Mouse (Mus musculus): ENCODE data around the gene Ppm1m. TPM values are rescaled to one million over a fixed set of nuclear protein-coding genes. Genes with fewer than 3 reads are reported as not detected.

Gene Ppm1m
- total and polyA plus RNA-seq, 2 experiments from 2014 or later = 17.7 to 20.6 TPM

GRCm38 (mm10) chr9:106230051-106230733 lies 30.6 kb upstream of the Ppm1m start:
- no peak overlapping the region for H3K4me2 ChIP-seq (ENCODE audit: low read depth)

GRCm38 (mm10) chr9:106227790-106228429 lies 28.4 kb upstream of the Ppm1m start:
- Histone ChIP-seq H3K4me3 (ENCODE audit: low read depth, low read length) (no peak overlapping the region), H3K27ac (ENCODE audit: low read depth, low read length) (no peak overlapping the region), H3K4me2 (ENCODE audit: low read depth) (no peak overlapping the region), H3K9ac (no peak overlapping the region), H3K9me3 (ENCODE audit: low read length) (no peaks in the 10 kb centered on the region), H3K4me1 (ENCODE audit: insufficient read depth) (peaks cover 3% of the 10 kb centered on the region; the same call in 1 of the 2 replicates), H3K27me3 (ENCODE audit: insufficient read depth, low read length) (no peaks in the 10 kb centered on the region), H3K36me3 (ENCODE audit: insufficient read depth) (0 out of 2 replicates have a peak, but pooled peaks cover 6% of the 10 kb centered on the region)
- no peak for TF ChIP-seq CTCF (IDR thresholded peaks at IDR 0.05; ENCODE audit: low read depth)
- ATAC-seq (no peak), DNase-seq (no peak)
- WGBS = 61% methylated on average over 8 of the region's 8 CpGs

More at GRCm38 (mm10) chr9:106230051-106230733, 30.6 kb upstream of the Ppm1m start:
- Histone ChIP-seq H3K9ac (no peak overlapping the region), H3K9me3 (ENCODE audit: low read length) (no peaks in the 10 kb centered on the region), H3K4me1 (ENCODE audit: insufficient read depth) (peaks cover 3% of the 10 kb centered on the region; the same call in 1 of the 2 replicates), H3K4me3 (ENCODE audit: low read depth, low read length) (no peak overlapping the region), H3K36me3 (ENCODE audit: insufficient read depth) (peaks cover 29% of the 10 kb centered on the region), H3K27me3 (ENCODE audit: insufficient read depth, low read length) (no peaks in the 10 kb centered on the region), H3K27ac (ENCODE audit: low read depth, low read length) (no peak overlapping the region)
- ATAC-seq (no peak), DNase-seq (no peak)
- WGBS = 82% methylated on average over 9 of the region's 9 CpGs
- no peak for TF ChIP-seq CTCF (IDR thresholded peaks at IDR 0.05; ENCODE audit: low read depth)

DNA sequence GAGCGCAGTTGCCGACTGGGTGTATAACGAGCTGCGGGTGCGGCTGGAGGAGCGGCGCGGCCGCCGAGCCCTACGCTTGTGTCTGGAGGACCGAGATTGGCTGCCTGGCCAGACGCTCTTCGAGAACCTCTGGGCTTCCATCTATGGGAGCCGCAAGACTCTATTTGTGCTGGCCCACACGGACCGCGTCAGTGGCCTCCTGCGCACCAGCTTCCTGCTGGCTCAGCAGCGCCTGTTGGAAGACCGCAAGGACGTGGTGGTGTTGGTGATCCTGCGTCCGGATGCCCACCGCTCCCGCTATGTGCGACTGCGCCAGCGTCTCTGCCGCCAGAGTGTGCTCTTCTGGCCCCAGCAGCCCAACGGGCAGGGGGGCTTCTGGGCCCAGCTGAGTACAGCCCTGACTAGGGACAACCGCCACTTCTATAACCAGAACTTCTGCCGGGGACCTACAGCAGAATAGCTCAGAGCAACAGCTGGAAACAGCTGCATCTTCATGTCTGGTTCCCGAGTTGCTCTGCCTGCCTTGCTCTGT lies 26.7 kb upstream of the Ppm1m start:
- ATAC-seq (peak; percentile 86), DNase-seq (peak; percentile 60)
- peak; percentile 57 for TF ChIP-seq CTCF (IDR thresholded peaks at IDR 0.05; ENCODE audit: low read depth)
- Histone ChIP-seq H3K9ac (peak overlapping the region; percentile 26), H3K4me2 (ENCODE audit: low read depth) (peak overlapping the region; percentile 55), H3K9me3 (ENCODE audit: low read length) (no peaks in the 10 kb centered on the region), H3K36me3 (ENCODE audit: insufficient read depth) (no peaks in the 10 kb centered on the region), H3K27me3 (ENCODE audit: insufficient read depth, low read length) (no peaks in the 10 kb centered on the region), H3K4me3 (ENCODE audit: low read depth, low read length) (peak overlapping the region; percentile 31), H3K4me1 (ENCODE audit: insufficient read depth) (peaks cover 3% of the 10 kb centered on the region; the same call in 1 of the 2 replicates), H3K27ac (ENCODE audit: low read depth, low read length) (no peak overlapping the region)
- 7% methylated on average over 34 of the region's 34 CpGs for WGBS

GRCm38 (mm10) chr9:106225469-106226150 lies 26.1 kb upstream of the Ppm1m start:
- H3K27ac ChIP-seq (ENCODE audit: low read depth, low read length) = no peak overlapping the region
- ATAC-seq (no peak), DNase-seq (no peak)
- H3K36me3 ChIP-seq (ENCODE audit: insufficient read depth) = no peaks in the 10 kb centered on the region
- peak overlapping the region; percentile 26 for H3K9ac ChIP-seq
- 64% methylated on average over 24 of the region's 24 CpGs for WGBS
- H3K4me1 ChIP-seq (ENCODE audit: insufficient read depth) = peaks cover 3% of the 10 kb centered on the region; the same call in 1 of the 2 replicates
- no peak for TF ChIP-seq CTCF (IDR thresholded peaks at IDR 0.05; ENCODE audit: low read depth)
- peak overlapping the region; percentile 55 for H3K4me2 ChIP-seq (ENCODE audit: low read depth)
- no peaks in the 10 kb centered on the region for H3K9me3 ChIP-seq (ENCODE audit: low read length)
- H3K4me3 ChIP-seq (ENCODE audit: low read depth, low read length) = peak overlapping the region; percentile 31
- no peaks in the 10 kb centered on the region for H3K27me3 ChIP-seq (ENCODE audit: insufficient read depth, low read length)

DNA sequence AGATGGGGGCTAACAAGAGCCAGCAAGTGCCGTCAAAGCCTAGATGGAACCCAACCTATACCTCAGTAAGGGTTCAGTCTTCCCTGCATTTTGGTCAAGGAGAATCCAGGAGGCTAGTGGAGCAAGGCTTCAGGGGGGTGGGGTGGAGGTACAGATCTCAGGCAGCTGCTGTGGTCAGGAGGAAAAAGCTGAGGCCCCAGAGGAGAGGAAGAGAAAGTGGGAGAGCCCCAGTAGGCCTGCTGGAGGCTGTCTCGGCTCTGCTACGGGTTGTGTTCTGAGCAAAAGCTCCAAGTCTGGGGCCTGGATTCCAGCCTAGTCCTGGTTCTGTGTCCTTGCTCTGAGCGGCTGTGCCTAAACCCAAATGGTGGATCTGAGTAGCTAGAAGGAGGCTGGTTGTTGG lies 23.4 kb upstream of the Ppm1m start:
- Histone ChIP-seq H3K9me3 (ENCODE audit: low read length) (no peaks in the 10 kb centered on the region), H3K27ac (ENCODE audit: low read depth, low read length) (no peak overlapping the region), H3K36me3 (ENCODE audit: insufficient read depth) (no peaks in the 10 kb centered on the region), H3K9ac (no peak overlapping the region), H3K4me2 (ENCODE audit: low read depth) (no peak overlapping the region), H3K4me1 (ENCODE audit: insufficient read depth) (peaks cover 3% of the 10 kb centered on the region; the same call in 1 of the 2 replicates), H3K4me3 (ENCODE audit: low read depth, low read length) (no peak overlapping the region), H3K27me3 (ENCODE audit: insufficient read depth, low read length) (no peaks in the 10 kb centered on the region)
- no peak for DNase-seq
- no peak for TF ChIP-seq CTCF (IDR thresholded peaks at IDR 0.05; ENCODE audit: low read depth)
- WGBS = 98% methylated on average over 4 of the region's 4 CpGs
- ATAC-seq = no peak

GRCm38 (mm10) chr9:106222261-106222851 lies 22.8 kb upstream of the Ppm1m start, which contains the start of gene Tlr9:
Tlr9 (plus strand) TSS chr9:106222598.
- no peaks in the 10 kb centered on the region for H3K36me3 ChIP-seq (ENCODE audit: insufficient read depth)
- WGBS = 74% methylated on average over 4 of the region's 4 CpGs

More at GRCm38 (mm10) chr9:106222261-106222851, 22.8 kb upstream of the Ppm1m start, which contains the start of gene Tlr9:
- H3K4me1 ChIP-seq (ENCODE audit: insufficient read depth) = peaks cover 3% of the 10 kb centered on the region; the same call in 1 of the 2 replicates
- no peaks in the 10 kb centered on the region for H3K27me3 ChIP-seq (ENCODE audit: insufficient read depth, low read length)
- no peak for TF ChIP-seq CTCF (IDR thresholded peaks at IDR 0.05; ENCODE audit: low read depth)
- H3K27ac ChIP-seq (ENCODE audit: low read depth, low read length) = no peak within 1 kb of the TSS
- no peak within 1 kb of the TSS for H3K9ac ChIP-seq
- H3K4me3 ChIP-seq (ENCODE audit: low read depth, low read length) = no peak within 1 kb of the TSS
- no peak for DNase-seq
- ATAC-seq = no peak
- no peak within 1 kb of the TSS for H3K4me2 ChIP-seq (ENCODE audit: low read depth)
- H3K9me3 ChIP-seq (ENCODE audit: low read length) = no peaks in the 10 kb centered on the region

Measured in forebrain, postnatal 0 days (tissue).